Mouse (Mus musculus) heart, postnatal 14 days (tissue): ENCODE measurements at regions not wholly inside any gene's neighbourhood (a gene's known extent, or its start where the extent isn't known, plus 50 kb on each side); places are given as distances from the start of the nearest gene placed in this dataset.

Experiments used
- DNase-seq, 2 experiments: peaks; one replicate each; pipeline ENCODE4 v3.0.0; 2021 to 2022
- intact Hi-C: fragments of 180-260 bp; cut with DNase I; formaldehyde crosslinking; loops from one replicate; pipeline ENCODE4 v1.15.1; 2025

DNA sequence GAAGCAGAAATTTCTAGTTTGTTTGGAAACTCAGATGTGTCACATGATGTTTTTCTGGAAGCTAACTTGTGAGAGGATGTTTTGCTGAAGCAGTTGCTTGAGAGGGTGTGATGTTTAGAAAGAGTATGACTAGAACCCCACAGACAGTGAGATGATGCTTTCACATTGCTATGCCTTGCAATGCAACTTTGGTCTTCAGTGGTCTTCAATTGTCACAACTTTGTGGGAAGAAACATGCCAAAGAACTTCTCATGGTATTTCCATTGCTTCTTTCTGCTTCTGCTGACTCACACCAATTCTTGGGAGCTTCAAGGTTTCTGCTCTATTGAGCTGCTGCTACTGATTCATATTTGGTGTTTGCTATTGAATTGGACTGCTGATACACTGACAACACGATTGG is 365.3 kb upstream of the Tmem229a start:
- no peak for DNase-seq
- intact Hi-C loops, result no loop called here

DNA sequence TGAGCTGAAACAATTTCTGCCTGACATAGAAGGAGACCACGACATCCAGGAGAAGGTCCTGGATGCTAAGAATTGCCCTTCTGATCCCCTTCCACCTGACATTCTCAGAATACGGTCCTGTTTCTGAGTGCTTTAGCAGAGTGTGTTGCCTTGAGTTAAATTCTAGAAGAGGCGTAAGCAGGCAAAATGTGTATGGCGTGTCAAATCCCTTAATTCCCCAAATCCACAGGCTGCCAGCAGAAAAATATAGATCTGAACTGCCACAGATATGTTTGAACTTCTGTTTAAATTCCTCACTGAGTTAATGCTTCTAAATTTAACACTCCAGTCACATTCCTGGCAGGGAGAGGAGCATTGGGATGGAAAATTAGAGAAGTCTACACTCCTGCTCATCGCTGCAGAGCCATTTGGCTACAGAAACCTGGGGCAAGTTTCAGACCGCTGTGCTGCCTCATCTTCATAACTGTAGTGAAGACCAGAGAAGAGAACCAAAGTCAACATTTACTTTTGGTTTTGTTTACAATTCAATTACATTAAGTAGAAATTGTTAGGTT is 364.3 kb upstream of the Tmem229a start:
- intact Hi-C loops, result no loop called here
- DNase-seq, result no peak

DNA sequence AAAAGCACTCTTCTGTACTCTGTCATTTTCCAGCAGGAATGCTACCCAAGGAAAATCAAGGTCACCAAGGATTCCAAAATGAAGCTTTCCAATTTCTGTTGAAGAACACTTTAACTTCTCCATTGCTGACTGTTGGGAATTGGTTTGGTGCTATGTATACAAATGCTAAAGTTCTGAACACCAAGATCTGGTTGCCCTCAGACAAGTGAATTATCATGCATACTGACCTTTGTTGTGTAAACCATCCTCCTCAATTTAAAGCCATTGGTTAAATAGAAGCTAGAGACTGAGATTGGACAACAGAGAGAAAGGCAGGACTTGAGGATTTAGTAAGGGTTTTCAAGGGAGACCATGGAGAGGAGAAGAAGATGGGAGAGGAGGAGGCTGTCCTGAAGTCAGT is 351.4 kb upstream of the Tmem229a start:
- DNase-seq, result no peak
- intact Hi-C loops, result no loop called here

DNA sequence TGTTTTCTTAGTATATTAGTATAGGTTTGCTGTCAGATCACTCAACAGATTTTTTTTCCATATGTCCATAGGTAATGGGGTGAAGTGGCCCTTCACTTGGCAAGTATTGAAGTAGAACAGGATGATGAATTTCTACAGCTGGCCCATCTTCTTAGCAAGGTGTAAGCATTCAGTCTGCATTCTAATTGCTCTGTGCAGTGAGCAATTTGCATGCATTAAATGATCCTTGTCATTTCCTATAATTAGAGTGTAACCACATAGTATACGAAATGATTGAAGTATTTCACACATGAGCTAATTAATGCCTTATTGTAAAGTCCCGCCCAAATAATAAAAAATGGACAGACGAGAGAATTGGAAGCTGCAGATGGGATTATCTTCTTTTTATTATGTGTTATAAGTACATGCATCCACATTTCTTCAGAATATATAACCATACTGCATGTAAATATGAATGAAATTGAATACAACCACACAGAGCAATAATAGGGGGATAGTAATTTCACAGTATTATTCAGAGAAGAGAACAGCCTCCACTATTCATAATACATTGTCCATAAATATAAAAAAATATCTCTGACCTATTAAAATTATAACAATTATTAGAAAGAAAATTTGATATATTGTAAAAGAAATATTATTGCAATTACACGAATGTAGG is 348.9 kb upstream of the Tmem229a start:
- intact Hi-C loops, result no loop called here

DNA sequence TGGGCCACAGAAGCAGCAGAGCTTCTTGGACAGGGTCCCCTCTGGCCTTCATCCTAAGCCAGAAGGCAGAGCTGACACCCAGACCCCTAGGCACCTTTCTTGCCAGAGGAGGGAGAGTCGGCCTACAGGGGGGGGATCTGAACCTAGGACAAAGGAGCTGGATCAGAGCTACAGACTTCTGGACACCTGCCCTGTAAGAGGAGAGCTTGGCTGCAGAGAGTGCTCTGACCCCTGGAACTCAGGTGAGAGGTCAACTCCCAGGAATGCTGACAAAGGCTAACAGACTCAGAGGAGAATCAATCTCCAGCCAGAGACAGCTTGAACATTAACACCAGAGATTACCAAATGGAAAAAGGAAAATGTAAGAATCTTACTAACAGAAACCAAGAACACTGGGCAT is 335.5 kb upstream of the Tmem229a start:
- DNase-seq, result no peak
- intact Hi-C loops, result no loop called here

More for the DNA sequence above, 348.9 kb upstream of the Tmem229a start:
- no peak for DNase-seq

DNA sequence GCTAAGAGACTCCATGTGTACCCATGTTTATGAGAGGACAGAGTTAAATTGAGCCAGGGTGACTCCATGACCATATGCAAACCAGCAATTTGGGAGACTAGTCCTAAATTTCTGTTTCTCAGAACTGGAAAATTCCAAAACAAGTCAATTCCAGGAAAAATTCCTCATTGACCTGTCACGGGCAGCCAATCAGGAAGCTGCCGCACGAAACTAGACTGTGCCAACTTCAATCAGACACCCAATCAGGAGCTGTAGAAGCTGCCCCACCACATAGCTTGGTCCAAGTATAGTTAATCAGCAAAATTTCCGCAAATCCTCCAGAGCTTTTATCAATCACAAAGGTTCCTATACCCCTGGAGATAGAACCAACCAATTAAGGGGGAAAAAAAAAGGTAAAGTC is 331.5 kb upstream of the Tmem229a start:
- intact Hi-C loops, result no loop called here
- DNase-seq, result no peak

DNA sequence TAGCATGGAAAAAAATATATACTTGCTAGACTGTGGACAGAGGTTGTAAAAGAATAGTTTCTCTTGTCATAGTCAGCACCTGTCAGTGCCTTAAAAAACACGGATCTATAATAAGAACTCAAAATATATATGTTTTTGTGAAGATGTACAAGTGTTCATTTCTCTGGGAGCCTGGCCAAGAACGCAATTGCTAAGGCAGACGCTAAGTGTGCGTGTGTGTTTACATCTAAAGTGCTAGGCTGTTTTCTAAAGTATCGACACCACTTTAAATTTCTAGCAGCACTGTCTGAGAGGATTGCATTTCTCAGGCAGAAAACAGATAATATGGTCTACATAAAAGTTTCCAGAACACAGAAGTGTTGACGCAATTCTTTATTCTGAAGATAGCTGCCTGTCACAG is 330.2 kb upstream of the Tmem229a start:
- intact Hi-C loops, result no loop called here
- DNase-seq, result no peak

DNA sequence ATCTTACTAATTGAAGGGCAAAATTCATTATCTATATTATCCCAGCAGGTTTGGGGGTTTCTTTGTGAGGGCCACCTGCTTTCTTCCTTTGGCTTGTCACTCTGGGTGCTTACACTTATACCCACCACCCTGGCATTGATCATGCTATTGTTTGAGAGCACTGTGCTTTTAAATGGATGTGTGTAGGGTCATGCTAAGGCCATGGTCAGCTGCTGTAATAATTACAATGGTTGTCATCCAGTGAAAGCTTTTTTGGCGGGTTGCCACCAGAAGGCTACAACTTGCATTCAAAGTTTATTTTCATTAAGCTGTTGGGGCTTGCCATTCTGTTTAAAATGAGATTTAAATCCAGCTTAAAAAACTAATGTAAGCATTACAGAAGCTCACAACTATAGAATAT is 322.4 kb upstream of the Tmem229a start:
- DNase-seq, result peak in 1 of 2 experiments; percentile 6
- intact Hi-C loops, result loop anchor here (5.0 kb wide), 1 partner anchor 429 kb away; no protein-coding TSS in a partner anchor

DNA sequence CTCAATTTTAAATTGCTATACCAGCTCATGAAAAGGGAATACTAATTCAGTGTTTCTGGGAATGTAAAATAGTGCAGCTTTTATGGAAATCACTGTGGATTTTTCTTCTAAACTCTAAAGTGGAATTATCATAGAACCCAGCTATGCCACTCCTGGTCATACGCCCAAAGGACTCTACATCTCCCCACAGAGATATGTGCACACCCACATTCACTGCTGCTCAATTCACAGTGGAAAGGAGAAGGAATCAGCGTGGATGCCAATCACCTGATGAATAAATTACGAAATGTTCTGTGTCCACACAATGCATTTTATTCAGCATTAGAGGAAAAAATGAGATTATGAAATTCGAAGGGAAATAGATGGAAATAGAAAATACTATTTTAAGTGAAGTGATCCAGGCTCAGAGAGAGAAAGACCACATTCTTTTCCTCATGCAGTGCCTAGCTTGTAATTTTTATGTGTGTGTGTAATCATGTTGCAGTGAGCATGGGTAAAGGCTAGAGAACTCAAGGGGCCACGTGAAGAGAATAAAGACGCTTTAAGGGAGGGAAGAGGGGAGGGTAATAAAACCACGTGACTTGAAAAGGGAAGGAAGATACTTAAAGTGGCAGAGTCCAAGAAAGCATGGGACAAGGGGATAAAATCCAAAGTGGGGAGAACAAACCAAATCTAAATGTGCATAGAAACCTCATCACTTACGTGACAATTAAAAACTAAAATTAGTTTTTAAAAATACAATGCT is 321.8 kb upstream of the Tmem229a start:
- intact Hi-C loops, result loop anchor here (5.0 kb wide), 1 partner anchor 429 kb away; no protein-coding TSS in a partner anchor
- DNase-seq, result no peak

DNA sequence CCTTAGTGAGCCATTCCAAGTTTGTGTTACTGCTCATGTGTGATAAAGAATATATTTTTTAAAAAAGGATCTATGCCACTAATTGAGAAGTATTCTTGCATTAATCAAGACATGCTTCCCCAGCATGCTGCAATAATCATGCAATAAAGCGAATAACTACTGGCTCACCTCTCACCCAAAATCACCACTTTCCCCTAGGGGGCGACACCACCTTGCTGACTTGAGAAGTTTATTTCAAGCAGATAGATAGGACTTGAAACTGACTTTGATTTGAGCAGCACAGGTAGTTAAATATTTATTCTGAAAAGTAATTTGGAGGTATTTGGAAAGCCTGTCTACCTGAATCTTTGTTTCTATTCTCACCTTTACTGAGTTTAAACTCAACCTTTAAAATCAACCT is 320.1 kb upstream of the Tmem229a start:
- intact Hi-C loops, result loop anchor here (5.0 kb wide), 1 partner anchor 431 kb away; no protein-coding TSS in a partner anchor
- peak; percentile 8 to 46 for DNase-seq

DNA sequence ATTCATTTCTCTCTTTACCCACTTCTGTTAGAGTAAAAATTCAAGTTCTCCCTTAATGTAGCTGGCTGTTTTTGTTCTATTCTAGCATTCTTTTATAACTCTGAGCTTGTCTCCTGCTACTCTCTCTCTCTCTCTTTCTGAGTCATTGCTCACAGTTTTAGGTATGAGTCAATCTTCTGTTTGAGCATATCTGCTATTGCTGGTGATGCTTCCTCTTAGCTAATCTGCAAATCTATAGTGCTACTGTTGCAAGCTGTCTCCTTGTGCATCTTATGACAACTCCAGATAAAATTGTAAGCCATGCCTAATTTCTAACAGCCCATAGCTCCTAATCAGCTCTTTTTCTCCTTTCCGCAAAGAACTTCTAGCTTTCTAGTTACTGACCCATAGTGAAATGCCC is 304.5 kb upstream of the Tmem229a start:
- no peak for DNase-seq
- intact Hi-C loops, result no loop called here

DNA sequence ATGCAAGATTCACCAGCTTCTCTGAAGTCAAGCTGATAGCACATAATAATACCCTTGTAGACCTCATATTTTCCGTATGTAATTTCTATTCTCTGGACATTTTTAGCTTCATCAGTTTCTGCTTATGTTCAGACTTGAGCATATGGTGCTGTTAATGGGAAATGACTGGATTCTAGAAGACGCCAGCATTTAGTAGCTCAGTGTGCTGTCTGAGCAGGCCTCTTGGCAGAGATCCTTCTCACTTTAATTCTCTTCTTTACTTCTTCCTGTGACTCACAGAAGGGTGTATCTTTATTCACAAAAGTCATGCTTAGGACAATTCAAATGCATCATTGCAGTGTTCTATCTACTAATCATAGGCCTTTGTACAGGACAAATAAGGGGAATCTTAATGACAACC is 299.7 kb upstream of the Tmem229a start:
- intact Hi-C loops, result no loop called here
- DNase-seq, result no peak

DNA sequence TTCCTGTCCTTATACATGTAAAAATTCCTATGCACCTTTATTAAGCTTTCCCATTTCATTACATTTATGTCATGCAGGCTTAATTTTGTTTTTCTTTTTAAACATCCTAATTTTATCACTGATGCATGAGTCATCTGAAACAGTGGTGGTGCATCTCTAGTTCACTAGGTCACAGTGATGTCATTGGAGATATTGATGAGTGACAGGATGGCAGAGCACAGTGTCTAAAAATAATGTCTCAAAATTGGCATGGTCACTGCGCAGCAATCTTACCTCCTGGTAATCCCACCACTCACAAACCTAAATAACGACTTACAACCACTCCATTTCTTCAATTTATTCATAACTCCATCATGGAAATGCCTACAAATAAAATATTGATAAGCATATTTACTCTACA is 280.9 kb upstream of the Tmem229a start:
- DNase-seq, result no peak
- intact Hi-C loops, result no loop called here

DNA sequence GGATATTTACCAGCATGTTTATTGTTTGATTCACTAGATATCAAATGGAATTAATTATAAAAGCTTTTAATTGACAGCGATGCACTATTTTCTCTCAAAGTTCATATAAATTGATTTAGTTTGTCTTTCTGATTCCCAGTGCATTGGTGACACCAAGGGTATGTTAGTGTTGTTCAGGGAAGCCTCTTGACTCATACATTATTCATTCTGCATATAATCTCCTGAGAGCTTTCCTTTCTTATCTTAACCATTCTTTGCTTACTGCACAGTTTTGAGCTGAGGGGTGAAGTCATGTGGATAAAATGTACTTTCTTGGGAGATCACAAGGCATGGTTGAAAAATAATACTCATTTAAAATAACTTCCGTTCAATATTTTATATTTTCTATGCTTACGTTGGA is 280.5 kb upstream of the Tmem229a start:
- no peak for DNase-seq
- intact Hi-C loops, result no loop called here
